Mouse (Mus musculus): ENCODE results near the gene Nono.

- TF ChIP-seq CTCF (IDR thresholded peaks at IDR 0.05; ENCODE audit: extremely low read depth, insufficient read depth, low read length) (no peak), POLR2A (IDR thresholded peaks at IDR 0.05; ENCODE audit: extremely low read depth, insufficient read depth, low read length) (no peak)
Observed at GRCm38 (mm10) chrX:101423462-101423861, 5.7 kb upstream of the Nono start.
